Mouse (Mus musculus) Patski (cell line): ENCODE measurements at regions not wholly inside any gene's neighbourhood (a gene's known extent, or its start where the extent isn't known, plus 50 kb on each side); places are given as distances from the start of the nearest gene placed in this dataset.

Experiments used
- ATAC-seq: fragments of 100-300 bp; one replicate; pipeline ENCODE4 v1.8.0; 2021
- CTCF ChIA-PET: fragments of 350-600 bp; sonication (Branson Sonifier 250); formaldehyde crosslinking; loops from one replicate; lab custom pipeline; 2022; ENCODE audit warnings: inconsistent platforms; lab: Charles Lee
- POLR2A ChIA-PET: fragments of 350-600 bp; sonication (Branson Sonifier 250); formaldehyde crosslinking; loops from one replicate; lab custom pipeline; 2022; ENCODE audit warnings: antibody characterized with exemption, inconsistent platforms; lab: Charles Lee
- DNase-seq: peaks from one replicate; pipeline ENCODE4 v3.0.0-alpha.2; 2011; ENCODE audit warnings: low read depth, low spot score
- H3K27me3 ChIP-seq: fragments of 371-371 bp; one replicate; pipeline ENCODE4 v1.5.1; 2021
- CTCF ChIP-seq: fragments of 100-300 bp; IDR thresholded peaks from one replicate; pipeline ENCODE4 v1.5.1; 2021
- in situ Hi-C: fragments of 300-500 bp; cut with MboI; formaldehyde crosslinking; loops from 3 replicates; pipeline ENCODE4 v1.11.1; 2018; ENCODE audit warnings: low pct_unique_long_range_greater_than_20kb, mixed read lengths

- ChIA-PET POLR2A (no interaction called here), CTCF (no interaction called here)
- no peak for ATAC-seq
- in situ Hi-C loops = no loop called here
- no peak for DNase-seq
- no peaks in the 10 kb centered on the region for H3K27me3 ChIP-seq
- no peak for TF ChIP-seq CTCF
Observed at GRCm38 (mm10) chr3:120898258-120898657, 273.2 kb downstream of the Rwdd3 start.

- POLR2A ChIA-PET = no interaction called here
- in situ Hi-C loops = no loop called here
- H3K27me3 ChIP-seq = no peaks in the 10 kb centered on the region
- no peak for TF ChIP-seq CTCF
- CTCF ChIA-PET = no interaction called here
- ATAC-seq = no peak
- no peak for DNase-seq
Observed at GRCm38 (mm10) chr3:120897758-120898157, 273.7 kb downstream of the Rwdd3 start.

- ChIA-PET POLR2A (no interaction called here), CTCF (no interaction called here)
- in situ Hi-C loops = no loop called here
- no peak for ATAC-seq
- no peak for DNase-seq
- no peaks in the 10 kb centered on the region for H3K27me3 ChIP-seq
- TF ChIP-seq CTCF = no peak
Observed at GRCm38 (mm10) chr3:120897221-120897620, 274.3 kb downstream of the Rwdd3 start.

GRCm38 (mm10) chr3:120886063-120886841 is 285.2 kb downstream of the Rwdd3 start:
- H3K27me3 ChIP-seq = no peaks in the 10 kb centered on the region
- no peak for TF ChIP-seq CTCF
- no peak for DNase-seq
- CTCF ChIA-PET = no interaction called here
- ATAC-seq = no peak
- in situ Hi-C loops = no loop called here
- POLR2A ChIA-PET = no interaction called here

DNA sequence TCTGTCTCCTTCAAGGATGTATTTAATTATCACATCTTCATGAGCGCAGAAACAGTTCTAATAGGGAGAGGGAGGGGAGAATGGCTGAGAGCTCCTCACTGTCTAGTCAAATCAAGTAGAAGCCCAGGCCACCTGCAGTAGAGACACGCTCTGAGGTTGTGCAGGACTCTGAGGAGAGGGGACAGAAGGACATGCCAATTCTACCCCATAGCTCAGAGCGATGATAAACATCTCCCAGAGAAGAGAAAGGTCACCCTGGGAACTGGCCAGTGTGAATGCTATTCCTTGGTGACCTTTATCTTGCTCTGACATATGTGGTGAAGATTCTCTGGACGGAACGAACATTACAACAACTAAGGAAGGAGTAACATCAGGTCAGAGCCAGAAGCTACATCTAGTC is 286.1 kb downstream of the Rwdd3 start:
- ATAC-seq (no peak), DNase-seq (no peak)
- POLR2A ChIA-PET = no interaction called here
- no peaks in the 10 kb centered on the region for H3K27me3 ChIP-seq
- in situ Hi-C loops = no loop called here
- TF ChIP-seq CTCF = no peak
- CTCF ChIA-PET = interaction anchor here (1.1 to 1.8 kb wide), 2 partner anchors 10 to 16 kb away, joined by 3 to 8 read pairs; no protein-coding TSS in a partner anchor

DNA sequence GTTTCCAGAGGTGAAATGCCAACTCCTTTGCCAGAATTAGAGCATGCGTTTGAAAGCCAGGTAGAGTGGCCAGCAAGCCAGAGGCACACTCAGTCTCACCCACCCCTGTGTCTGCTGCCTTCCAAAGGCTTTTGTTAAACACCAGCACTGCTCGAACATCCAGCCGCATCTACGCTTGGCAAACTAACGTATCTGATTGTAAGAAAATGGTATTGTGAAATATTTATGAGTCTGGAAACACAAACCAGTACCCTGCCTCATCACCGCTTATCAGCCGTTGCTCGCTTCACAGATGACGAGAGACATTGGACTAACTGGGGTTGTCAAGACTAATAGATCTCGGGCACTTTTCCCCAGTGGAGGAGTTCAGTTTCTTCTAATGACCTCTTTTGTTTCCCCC is 287.3 kb downstream of the Rwdd3 start:
- TF ChIP-seq CTCF = no peak
- in situ Hi-C loops = no loop called here
- ChIA-PET CTCF (interaction anchor here (1.8 kb wide), 1 partner anchor 11 kb away, joined by 8 read pairs; no protein-coding TSS in a partner anchor), POLR2A (no interaction called here)
- no peak for ATAC-seq
- H3K27me3 ChIP-seq = no peaks in the 10 kb centered on the region
- no peak for DNase-seq

DNA sequence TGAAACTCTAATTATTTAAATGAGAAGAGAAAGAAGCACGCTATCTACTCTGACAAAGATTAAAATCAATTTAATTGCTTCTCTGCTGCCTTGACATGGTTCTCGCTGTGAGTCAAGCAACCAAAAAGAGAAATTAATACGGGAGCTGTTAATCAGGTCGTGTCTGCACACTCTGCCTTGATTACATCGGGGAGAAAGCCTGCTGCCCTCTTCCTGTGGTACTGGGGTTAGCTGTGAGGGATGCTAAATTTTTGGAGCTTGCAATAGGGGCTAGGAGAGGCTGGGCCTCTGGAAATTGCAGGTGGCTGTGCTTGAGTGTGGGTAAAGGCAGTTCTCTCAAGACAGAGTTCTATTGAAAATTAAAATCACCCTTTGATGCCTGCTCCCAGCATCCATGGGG is 287.8 kb downstream of the Rwdd3 start:
- in situ Hi-C loops = no loop called here
- no peak for DNase-seq
- TF ChIP-seq CTCF = no peak
- no peaks in the 10 kb centered on the region for H3K27me3 ChIP-seq
- CTCF ChIA-PET = no interaction called here
- ATAC-seq = no peak
- POLR2A ChIA-PET = no interaction called here

- DNase-seq (no peak), ATAC-seq (no peak)
- TF ChIP-seq CTCF = no peak
- in situ Hi-C loops = no loop called here
- CTCF ChIA-PET = interaction anchor here (1.0 to 1.1 kb wide), 2 partner anchors 10 to 55 kb away, joined by 3 read pairs; no protein-coding TSS in a partner anchor
- POLR2A ChIA-PET = no interaction called here
- H3K27me3 ChIP-seq = no peaks in the 10 kb centered on the region
Observed at GRCm38 (mm10) chr3:120879409-120879808, 292.1 kb downstream of the Rwdd3 start.

GRCm38 (mm10) chr3:120875740-120876139 is 295.8 kb downstream of the Rwdd3 start:
- ChIA-PET POLR2A (no interaction called here), CTCF (no interaction called here)
- in situ Hi-C loops = no loop called here
- no peak for TF ChIP-seq CTCF
- H3K27me3 ChIP-seq = no peaks in the 10 kb centered on the region
- DNase-seq = no peak
- ATAC-seq = no peak

GRCm38 (mm10) chr3:120865036-120865435 is 306.5 kb downstream of the Rwdd3 start:
- ATAC-seq = no peak
- ChIA-PET POLR2A (no interaction called here), CTCF (interaction anchor here (0.5 kb wide), 1 partner anchor 182 kb away, joined by 3 read pairs; no protein-coding TSS in a partner anchor)
- H3K27me3 ChIP-seq = peaks cover 5% of the 10 kb centered on the region
- in situ Hi-C loops = no loop called here
- TF ChIP-seq CTCF = no peak
- DNase-seq = no peak

- in situ Hi-C loops = no loop called here
- ChIA-PET POLR2A (no interaction called here), CTCF (interaction anchor here (1.6 kb wide), 1 partner anchor 18 kb away, joined by 5 read pairs; no protein-coding TSS in a partner anchor)
- TF ChIP-seq CTCF = no peak
- ATAC-seq = no peak
- DNase-seq = no peak
- peaks cover 5% of the 10 kb centered on the region for H3K27me3 ChIP-seq
Observed at GRCm38 (mm10) chr3:120861641-120862040, 309.9 kb downstream of the Rwdd3 start.
